Mouse (Mus musculus) midbrain, embryonic 15.5 days (tissue): ENCODE measurements around the gene Tbcb. TPM values are rescaled to one million over a fixed set of nuclear protein-coding genes. Genes with fewer than 3 reads are reported as not detected.
"Not testable (repeated sequence)": the region's sequence is repeated elsewhere in the genome, so short reads cannot be mapped to it uniquely, and the experiment has no call there.

Source experiments
- ATAC-seq: fragments of 200-750 bp; cut with Nextera tagmentation; replicated peaks from 2 replicates; pipeline ENCODE4 v1.8.0; 2017; ENCODE audit warnings: moderate TSS enrichment
- H3K27ac ChIP-seq: fragments of 300-500 bp; sonication (generic); 2 replicates; pipeline ENCODE4 v1.5.1; 2015; ENCODE audit warnings: mild to moderate bottlenecking, inconsistent platforms
- H3K27me3 ChIP-seq: fragments of 300-500 bp; sonication (generic); replicated peaks from 2 replicates; pipeline ENCODE4 v1.6.1; 2015; ENCODE audit warnings: inconsistent platforms
- H3K36me3 ChIP-seq: fragments of 300-500 bp; sonication (generic); replicated peaks from 2 replicates; pipeline ENCODE4 v1.6.1; 2015; ENCODE audit warnings: inconsistent platforms
- H3K4me1 ChIP-seq: fragments of 300-500 bp; sonication (generic); 2 replicates; pipeline ENCODE4 v1.6.1; 2015; ENCODE audit warnings: inconsistent platforms
- H3K4me2 ChIP-seq: fragments of 300-500 bp; sonication (generic); 2 replicates; pipeline ENCODE4 v1.6.1; 2015; ENCODE audit warnings: inconsistent platforms, mild to moderate bottlenecking, moderate library complexity
- H3K4me3 ChIP-seq: fragments of 300-500 bp; sonication (generic); 2 replicates; pipeline ENCODE4 v1.5.1; 2015; ENCODE audit warnings: mild to moderate bottlenecking, inconsistent platforms
- H3K9ac ChIP-seq: fragments of 300-500 bp; sonication (generic); 2 replicates; pipeline ENCODE4 v1.6.1; 2015; ENCODE audit warnings: mild to moderate bottlenecking, inconsistent platforms
- H3K9me3 ChIP-seq: fragments of 300-500 bp; sonication (generic); 2 replicates; pipeline ENCODE4 v1.6.1; 2016; ENCODE audit warnings: inconsistent platforms
- WGBS: fragments of 180-500 bp; shearing (Covaris S2); methylation state at CpG from one replicate; pipeline ENCODE4 v1.1.7; 2015; ENCODE audit warnings: mixed read lengths; 5-methylcytosine and 5-hydroxymethylcytosine counted together
- polyA plus RNA-seq: library from polyadenylated mRNA; unstranded; fragments of >200 nt; fragmentation: Nextera tagmentation; extraction: Ambion mirVana; gene quantifications from 2 replicates; pipeline ENCODE4 v1.2.1, GENCODE M21; 2015

Gene Tbcb
- polyA plus RNA-seq, 1 experiment from 2014 or later: 429 TPM

- no peaks in the 10 kb centered on the region for H3K4me1 ChIP-seq
- H3K36me3 ChIP-seq: no peaks in the 10 kb centered on the region
- no peaks in the 10 kb centered on the region for H3K27me3 ChIP-seq
- H3K27ac ChIP-seq: no peak overlapping the region
- 87% methylated on average over 12 of the region's 12 CpGs for WGBS
- no peak overlapping the region for H3K4me2 ChIP-seq
- no peaks in the 10 kb centered on the region for H3K9me3 ChIP-seq
- no peak for ATAC-seq
- H3K4me3 ChIP-seq: no peak overlapping the region
- H3K9ac ChIP-seq: no peak overlapping the region
Observed at GRCm38 (mm10) chr7:30251956-30252954, 20.2 kb upstream of the Tbcb start.

GRCm38 (mm10) chr7:30237374-30237773 lies 5.3 kb upstream of the Tbcb start:
- H3K27me3 ChIP-seq, H3K4me2 ChIP-seq, H3K4me3 ChIP-seq, H3K36me3 ChIP-seq, H3K27ac ChIP-seq, H3K9me3 ChIP-seq, H3K9ac ChIP-seq, ATAC-seq: not testable (repeated sequence)
- WGBS: 92% methylated on average over 3 of the region's 3 CpGs
- H3K4me1 ChIP-seq: peaks cover 14% of the 10 kb centered on the region

- 82% methylated on average over 4 of the region's 4 CpGs for WGBS
- H3K9me3 ChIP-seq: no peaks in the 10 kb centered on the region
- peaks cover 20% of the 10 kb centered on the region for H3K4me1 ChIP-seq
- H3K27ac ChIP-seq: no peak within 1 kb of the TSS
- H3K27me3 ChIP-seq: no peaks in the 10 kb centered on the region
- H3K4me2 ChIP-seq: no peak within 1 kb of the TSS
- H3K36me3 ChIP-seq: peaks cover 6% of the 10 kb centered on the region; the same call in 1 of the 2 replicates
- H3K4me3 ChIP-seq: no peak within 1 kb of the TSS
- no peak for ATAC-seq
- H3K9ac ChIP-seq: no peak within 1 kb of the TSS
Observed at GRCm38 (mm10) chr7:30235625-30236024, 3.6 kb upstream of the Tbcb start, which contains the start of gene Ovol3. Gene Ovol3 (minus strand): TSS chr7:30235725.

- H3K9ac ChIP-seq: no peak overlapping the region
- WGBS: 90% methylated on average over 8 of the region's 8 CpGs
- no peak overlapping the region for H3K4me3 ChIP-seq
- H3K9me3 ChIP-seq: no peaks in the 10 kb centered on the region
- no peak for ATAC-seq
- peaks cover 6% of the 10 kb centered on the region; the same call in 1 of the 2 replicates for H3K36me3 ChIP-seq
- H3K4me1 ChIP-seq: peaks cover 23% of the 10 kb centered on the region
- no peaks in the 10 kb centered on the region for H3K27me3 ChIP-seq
- H3K27ac ChIP-seq: no peak overlapping the region
- no peak overlapping the region for H3K4me2 ChIP-seq
Observed at GRCm38 (mm10) chr7:30235091-30235490, 3.0 kb upstream of the Tbcb start.

- 95% methylated on average over 15 of the region's 15 CpGs for WGBS
- Histone ChIP-seq H3K27ac (no peak overlapping the region), H3K27me3 (no peaks in the 10 kb centered on the region), H3K4me2 (no peak overlapping the region), H3K4me1 (peaks cover 23% of the 10 kb centered on the region), H3K4me3 (no peak overlapping the region), H3K36me3 (peaks cover 6% of the 10 kb centered on the region; the same call in 1 of the 2 replicates), H3K9ac (no peak overlapping the region), H3K9me3 (no peaks in the 10 kb centered on the region)
- no peak for ATAC-seq
Observed at GRCm38 (mm10) chr7:30234276-30234858, 2.3 kb upstream of the Tbcb start.

- Histone ChIP-seq H3K4me2 (peak overlapping the region; percentile 84; the same call in 1 of the 2 replicates), H3K9ac (no peak overlapping the region), H3K4me3 (no peak overlapping the region), H3K36me3 (peaks cover 6% of the 10 kb centered on the region; the same call in 1 of the 2 replicates), H3K27ac (no peak overlapping the region), H3K4me1 (peaks cover 23% of the 10 kb centered on the region), H3K27me3 (no peaks in the 10 kb centered on the region), H3K9me3 (no peaks in the 10 kb centered on the region)
- WGBS: 89% methylated on average over 20 of the region's 20 CpGs
- ATAC-seq: no peak
Observed at GRCm38 (mm10) chr7:30233387-30233786, 1.3 kb upstream of the Tbcb start.

GRCm38 (mm10) chr7:30232631-30233148 lies 618 bp upstream of the Tbcb start:
- 7% methylated on average over 24 of the region's 24 CpGs for WGBS
- H3K27ac ChIP-seq: peak overlapping the region; percentile 98
- peak overlapping the region; percentile 53 for H3K4me3 ChIP-seq
- no peaks in the 10 kb centered on the region for H3K27me3 ChIP-seq
- peak; percentile 17; the same call in 1 of the 2 replicates for ATAC-seq
- peaks cover 6% of the 10 kb centered on the region; the same call in 1 of the 2 replicates for H3K36me3 ChIP-seq
- H3K4me1 ChIP-seq: peaks cover 23% of the 10 kb centered on the region
- peak overlapping the region; percentile 84 for H3K4me2 ChIP-seq
- no peaks in the 10 kb centered on the region for H3K9me3 ChIP-seq
- peak overlapping the region; percentile 54 for H3K9ac ChIP-seq

GRCm38 (mm10) chr7:30231328-30231668 lies 774 bp downstream of the Tbcb start:
- WGBS: 0% methylated on average over 16 of the region's 16 CpGs
- peak; percentile 59; the same call in 1 of the 2 replicates for ATAC-seq
- no peaks in the 10 kb centered on the region for H3K27me3 ChIP-seq
- H3K36me3 ChIP-seq: peaks cover 20% of the 10 kb centered on the region
- peak overlapping the region; percentile 53 for H3K4me3 ChIP-seq
- H3K9ac ChIP-seq: peak overlapping the region; percentile 54
- H3K9me3 ChIP-seq: no peaks in the 10 kb centered on the region
- H3K27ac ChIP-seq: peak overlapping the region; percentile 98
- peak overlapping the region; percentile 84 for H3K4me2 ChIP-seq
- H3K4me1 ChIP-seq: peaks cover 23% of the 10 kb centered on the region

- Histone ChIP-seq H3K4me1 (peaks cover 9% of the 10 kb centered on the region), H3K27ac (no peak overlapping the region), H3K36me3 (peaks cover 44% of the 10 kb centered on the region), H3K27me3 (no peaks in the 10 kb centered on the region), H3K4me2 (no peak overlapping the region), H3K9me3 (no peaks in the 10 kb centered on the region), H3K9ac (no peak overlapping the region), H3K4me3 (no peak overlapping the region)
- ATAC-seq: no peak
- 93% methylated on average over 12 of the region's 12 CpGs for WGBS
Observed at GRCm38 (mm10) chr7:30224206-30224605, 7.9 kb downstream of the Tbcb start.

- no peak overlapping the region for H3K9ac ChIP-seq
- no peak overlapping the region for H3K4me3 ChIP-seq
- peaks cover 12% of the 10 kb centered on the region for H3K4me1 ChIP-seq
- 92% methylated on average over 5 of the region's 5 CpGs for WGBS
- H3K4me2 ChIP-seq: no peak overlapping the region
- no peak overlapping the region for H3K27ac ChIP-seq
- peaks cover 38% of the 10 kb centered on the region for H3K36me3 ChIP-seq
- H3K9me3 ChIP-seq: no peaks in the 10 kb centered on the region
- H3K27me3 ChIP-seq: no peaks in the 10 kb centered on the region
- no peak for ATAC-seq
Observed at GRCm38 (mm10) chr7:30222205-30222604, 9.9 kb downstream of the Tbcb start.

- Histone ChIP-seq H3K4me2 (no peak overlapping the region), H3K36me3 (peaks cover 31% of the 10 kb centered on the region), H3K4me3 (no peak overlapping the region), H3K9ac (no peak overlapping the region), H3K27me3 (no peaks in the 10 kb centered on the region), H3K27ac (no peak overlapping the region), H3K4me1 (peaks cover 15% of the 10 kb centered on the region), H3K9me3 (no peaks in the 10 kb centered on the region)
- no peak for ATAC-seq
- WGBS: 86% methylated on average over 3 of the region's 3 CpGs
Observed at GRCm38 (mm10) chr7:30221433-30221832, 10.6 kb downstream of the Tbcb start.

- H3K4me2 ChIP-seq: peak overlapping the region; percentile 88
- peak overlapping the region; percentile 47 for H3K9ac ChIP-seq
- WGBS: 19% methylated on average over 11 of the region's 11 CpGs
- peaks cover 17% of the 10 kb centered on the region for H3K4me1 ChIP-seq
- ATAC-seq: no peak
- H3K27me3 ChIP-seq: no peaks in the 10 kb centered on the region
- no peaks in the 10 kb centered on the region for H3K9me3 ChIP-seq
- peak overlapping the region; percentile 43 for H3K4me3 ChIP-seq
- peaks cover 19% of the 10 kb centered on the region for H3K36me3 ChIP-seq
- peak overlapping the region; percentile 32; the same call in 1 of the 2 replicates for H3K27ac ChIP-seq
Observed at GRCm38 (mm10) chr7:30220008-30220356, 12.1 kb downstream of the Tbcb start.
